Mouse (Mus musculus) midbrain, embryonic 10.5 days (tissue): ENCODE results near the gene Gm20388. TPM values are rescaled to one million over a fixed set of nuclear protein-coding genes. Genes with fewer than 3 reads are reported as not detected.

Source experiments
- DNase-seq: peaks from one replicate; pipeline ENCODE4 v3.0.0-alpha.2; 2017; ENCODE audit warnings: low spot score
- H3K27ac ChIP-seq: fragments of 300-500 bp; sonication (generic); replicated peaks from 2 replicates; pipeline ENCODE4 v1.5.1; 2016; ENCODE audit warnings: mild to moderate bottlenecking
- H3K27me3 ChIP-seq: fragments of 300-500 bp; sonication (generic); 2 replicates; pipeline ENCODE4 v1.6.1; 2016; ENCODE audit warnings: low read depth, mild to moderate bottlenecking; ENCODE audit not compliant: poor library complexity, severe bottlenecking
- H3K36me3 ChIP-seq: fragments of 300-500 bp; sonication (generic); 2 replicates; pipeline ENCODE4 v1.6.1; 2016; ENCODE audit warnings: mild to moderate bottlenecking, moderate library complexity
- H3K4me1 ChIP-seq: fragments of 300-500 bp; sonication (generic); 2 replicates; pipeline ENCODE4 v1.6.1; 2016
- H3K4me3 ChIP-seq: fragments of 300-500 bp; sonication (generic); 2 replicates; pipeline ENCODE4 v1.5.1; 2016; ENCODE audit warnings: mild to moderate bottlenecking, moderate library complexity
- H3K9me3 ChIP-seq: fragments of 300-500 bp; sonication (generic); replicated peaks from 2 replicates; pipeline ENCODE4 v1.6.1; 2016; ENCODE audit warnings: mild to moderate bottlenecking
- WGBS: fragments of 180-500 bp; shearing (Covaris S2); methylation state at CpG from one replicate; pipeline ENCODE4 v1.1.7; 2016; 5-methylcytosine and 5-hydroxymethylcytosine counted together
- polyA plus RNA-seq: library from polyadenylated mRNA; unstranded; fragments of >200 nt; fragmentation: Nextera tagmentation; extraction: Ambion mirVana; gene quantifications from 2 replicates; pipeline ENCODE4 v1.2.1, GENCODE M21; 2016

Gene Gm20388
- polyA plus RNA-seq, 1 experiment from 2014 or later: 7.1 TPM

GRCm38 (mm10) chr8:122651326-122651921 is 2740.8 kb downstream of the Gm20388 start:
- H3K36me3 ChIP-seq: peaks cover 3% of the 10 kb centered on the region; the same call in 1 of the 2 replicates
- WGBS: 87% methylated on average over 16 of the region's 16 CpGs
- H3K27ac ChIP-seq: peak overlapping the region; percentile 28; the same call in 1 of the 2 replicates
- DNase-seq: no peak
- no peak overlapping the region for H3K4me3 ChIP-seq
- no peaks in the 10 kb centered on the region for H3K27me3 ChIP-seq
- no peaks in the 10 kb centered on the region for H3K9me3 ChIP-seq
- H3K4me1 ChIP-seq: peaks cover 38% of the 10 kb centered on the region

- WGBS: 78% methylated on average over 6 of the region's 6 CpGs
- Histone ChIP-seq H3K27ac (no peak overlapping the region), H3K36me3 (peaks cover 2% of the 10 kb centered on the region; the same call in 1 of the 2 replicates), H3K27me3 (no peaks in the 10 kb centered on the region), H3K9me3 (no peaks in the 10 kb centered on the region), H3K4me3 (no peak overlapping the region), H3K4me1 (peaks cover 41% of the 10 kb centered on the region)
- DNase-seq: no peak
Measured at GRCm38 (mm10) chr8:122652643-122653042, 2742.0 kb downstream of the Gm20388 start.

GRCm38 (mm10) chr8:122654768-122655167 is 2744.1 kb downstream of the Gm20388 start:
- WGBS: 82% methylated on average over 7 of the region's 7 CpGs
- no peaks in the 10 kb centered on the region for H3K36me3 ChIP-seq
- H3K4me1 ChIP-seq: peaks cover 36% of the 10 kb centered on the region
- no peak for DNase-seq
- no peaks in the 10 kb centered on the region for H3K9me3 ChIP-seq
- no peaks in the 10 kb centered on the region for H3K27me3 ChIP-seq
- H3K4me3 ChIP-seq: no peak overlapping the region
- no peak overlapping the region for H3K27ac ChIP-seq

- H3K27me3 ChIP-seq: no peaks in the 10 kb centered on the region
- no peak overlapping the region for H3K27ac ChIP-seq
- no peaks in the 10 kb centered on the region for H3K36me3 ChIP-seq
- H3K9me3 ChIP-seq: no peaks in the 10 kb centered on the region
- WGBS: 93% methylated on average over 13 of the region's 13 CpGs
- no peak for DNase-seq
- H3K4me3 ChIP-seq: no peak overlapping the region
- H3K4me1 ChIP-seq: peaks cover 33% of the 10 kb centered on the region
Measured at GRCm38 (mm10) chr8:122656056-122656999, 2745.7 kb downstream of the Gm20388 start.

- DNase-seq: peak; percentile 39
- no peaks in the 10 kb centered on the region for H3K9me3 ChIP-seq
- WGBS: 62% methylated on average over 10 of the region's 10 CpGs
- H3K27me3 ChIP-seq: no peaks in the 10 kb centered on the region
- H3K27ac ChIP-seq: no peak overlapping the region; the same call in 1 of the 2 replicates
- no peaks in the 10 kb centered on the region for H3K36me3 ChIP-seq
- no peak overlapping the region for H3K4me3 ChIP-seq
- H3K4me1 ChIP-seq: peaks cover 22% of the 10 kb centered on the region
Measured at GRCm38 (mm10) chr8:122658149-122658806, 2747.6 kb downstream of the Gm20388 start.

GRCm38 (mm10) chr8:122658807-122659160 is 2748.1 kb downstream of the Gm20388 start:
- WGBS: 73% methylated on average over 9 of the region's 9 CpGs
- DNase-seq: no peak
- H3K36me3 ChIP-seq: no peaks in the 10 kb centered on the region
- no peak overlapping the region for H3K4me3 ChIP-seq
- H3K27ac ChIP-seq: no peak overlapping the region
- no peaks in the 10 kb centered on the region for H3K9me3 ChIP-seq
- H3K27me3 ChIP-seq: no peaks in the 10 kb centered on the region; the same call in 1 of the 2 replicates
- peaks cover 21% of the 10 kb centered on the region for H3K4me1 ChIP-seq

GRCm38 (mm10) chr8:122660022-122660421 is 2749.4 kb downstream of the Gm20388 start:
- H3K36me3 ChIP-seq: no peaks in the 10 kb centered on the region
- H3K27me3 ChIP-seq: peaks cover 8% of the 10 kb centered on the region; the same call in 1 of the 2 replicates
- no peak overlapping the region for H3K4me3 ChIP-seq
- H3K27ac ChIP-seq: no peak overlapping the region
- 66% methylated on average over 2 of the region's 2 CpGs for WGBS
- no peak for DNase-seq
- H3K4me1 ChIP-seq: peaks cover 23% of the 10 kb centered on the region
- no peaks in the 10 kb centered on the region for H3K9me3 ChIP-seq

GRCm38 (mm10) chr8:122661138-122661537 is 2750.5 kb downstream of the Gm20388 start:
- H3K36me3 ChIP-seq: no peaks in the 10 kb centered on the region
- H3K4me1 ChIP-seq: peaks cover 32% of the 10 kb centered on the region
- peak; percentile 47 for DNase-seq
- no peak overlapping the region for H3K27ac ChIP-seq
- 51% methylated on average over 7 of the region's 7 CpGs for WGBS
- H3K4me3 ChIP-seq: no peak overlapping the region
- peaks cover 17% of the 10 kb centered on the region for H3K27me3 ChIP-seq
- H3K9me3 ChIP-seq: no peaks in the 10 kb centered on the region

- Histone ChIP-seq H3K27ac (no peak overlapping the region), H3K27me3 (peaks cover 24% of the 10 kb centered on the region), H3K4me1 (peaks cover 40% of the 10 kb centered on the region), H3K36me3 (no peaks in the 10 kb centered on the region), H3K9me3 (no peaks in the 10 kb centered on the region), H3K4me3 (no peak overlapping the region)
- 83% methylated on average over 2 of the region's 2 CpGs for WGBS
- no peak for DNase-seq
Measured at GRCm38 (mm10) chr8:122661894-122662293, 2751.3 kb downstream of the Gm20388 start.

GRCm38 (mm10) chr8:122663106-122663505 is 2752.5 kb downstream of the Gm20388 start:
- 79% methylated on average over 3 of the region's 3 CpGs for WGBS
- Histone ChIP-seq H3K36me3 (no peaks in the 10 kb centered on the region), H3K27me3 (peaks cover 36% of the 10 kb centered on the region), H3K27ac (no peak overlapping the region), H3K4me1 (peaks cover 36% of the 10 kb centered on the region), H3K4me3 (no peak overlapping the region), H3K9me3 (no peaks in the 10 kb centered on the region)
- DNase-seq: no peak

- WGBS: 81% methylated on average over 5 of the region's 5 CpGs
- Histone ChIP-seq H3K9me3 (no peaks in the 10 kb centered on the region), H3K4me1 (peaks cover 38% of the 10 kb centered on the region), H3K36me3 (no peaks in the 10 kb centered on the region), H3K27ac (no peak overlapping the region), H3K27me3 (peaks cover 42% of the 10 kb centered on the region), H3K4me3 (no peak overlapping the region)
- DNase-seq: no peak
Measured at GRCm38 (mm10) chr8:122663670-122664069, 2753.0 kb downstream of the Gm20388 start.

GRCm38 (mm10) chr8:122665221-122665620 is 2754.6 kb downstream of the Gm20388 start:
- H3K9me3 ChIP-seq: no peaks in the 10 kb centered on the region
- WGBS: 67% methylated on average over 8 of the region's 8 CpGs
- H3K4me1 ChIP-seq: peaks cover 50% of the 10 kb centered on the region
- no peak overlapping the region for H3K4me3 ChIP-seq
- no peak overlapping the region for H3K27ac ChIP-seq
- DNase-seq: no peak
- H3K36me3 ChIP-seq: no peaks in the 10 kb centered on the region
- H3K27me3 ChIP-seq: peaks cover 57% of the 10 kb centered on the region
